Mouse (Mus musculus) lung, postnatal 4 days (tissue): Measurements from ENCODE around the gene Gk2.
A peak's percentile ranks its signal among the peaks of the same experiment; 100 is the strongest.

Experiments used
- DNase-seq, 2 experiments: peaks; one replicate each; pipeline ENCODE4 v3.0.0; 2021

The Gk2 gene

GRCm38 (mm10) chr5:97456816-97457215 lies at the start of gene Gk2:
Gene Gk2, minus strand, starts transcription at chr5:97457021.
- no peak for DNase-seq

DNA sequence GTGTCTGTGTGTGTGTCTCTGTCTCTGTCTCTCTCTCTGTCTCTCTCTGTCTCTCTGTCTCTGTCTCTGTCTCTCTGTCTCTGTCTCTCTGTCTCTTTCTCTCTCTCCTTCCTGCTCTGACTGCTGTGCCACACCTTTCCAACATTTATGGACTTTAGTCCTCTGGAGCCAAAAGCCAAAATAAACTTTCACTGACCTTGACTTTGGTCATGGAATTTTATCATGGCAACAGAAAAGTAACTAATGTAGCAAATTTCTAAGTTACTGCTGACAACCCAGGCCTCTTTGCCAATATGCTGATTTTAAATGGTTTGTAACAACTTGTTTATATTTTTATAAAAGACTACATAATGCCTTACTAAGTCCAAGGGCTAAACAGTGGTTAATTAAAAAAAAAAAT lies 41.2 kb upstream of the Gk2 start:
- DNase-seq, result no peak

GRCm38 (mm10) chr5:97495488-97496092 lies 38.8 kb upstream of the Gk2 start:
- no peak for DNase-seq

DNA sequence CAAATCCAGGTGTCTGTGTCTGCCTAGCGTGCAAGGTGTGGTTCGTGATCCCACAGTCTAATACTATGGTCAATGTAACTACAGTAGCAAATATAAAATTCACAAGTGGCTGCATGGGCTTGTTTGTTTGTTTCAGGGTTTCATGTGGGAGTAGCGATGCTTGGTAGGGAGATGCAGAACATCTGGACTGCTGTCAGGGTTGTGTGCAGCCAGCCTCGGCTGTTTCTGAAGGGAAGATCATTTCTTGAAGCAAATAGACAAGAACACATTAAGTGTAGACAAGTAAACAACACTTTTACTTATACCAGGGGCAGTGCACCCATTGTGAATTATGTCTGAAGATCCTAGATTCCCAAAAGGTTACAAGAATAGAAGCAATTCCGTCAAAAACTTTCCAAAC lies 36.6 kb upstream of the Gk2 start:
- DNase-seq, result peak in 1 of 2 experiments; percentile 23

DNA sequence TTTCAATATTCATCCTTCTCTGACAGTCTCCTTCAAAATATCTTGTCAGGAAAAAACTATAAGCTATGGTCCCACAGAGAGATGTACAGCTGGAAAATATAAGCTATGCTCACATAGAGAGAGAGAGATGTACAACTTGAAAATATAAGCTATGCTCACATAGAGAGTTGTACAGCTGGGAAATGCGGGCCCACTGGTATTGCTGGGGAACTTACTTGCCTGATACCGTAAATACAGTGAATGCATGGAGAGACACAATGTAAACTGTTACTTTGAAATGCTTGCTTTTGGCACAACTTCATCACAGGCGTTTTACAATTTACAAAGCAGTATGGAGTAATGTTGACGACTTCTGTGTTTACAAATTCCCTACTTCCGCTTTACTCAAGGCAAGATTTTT lies 29.3 kb upstream of the Gk2 start:
- no peak for DNase-seq

DNA sequence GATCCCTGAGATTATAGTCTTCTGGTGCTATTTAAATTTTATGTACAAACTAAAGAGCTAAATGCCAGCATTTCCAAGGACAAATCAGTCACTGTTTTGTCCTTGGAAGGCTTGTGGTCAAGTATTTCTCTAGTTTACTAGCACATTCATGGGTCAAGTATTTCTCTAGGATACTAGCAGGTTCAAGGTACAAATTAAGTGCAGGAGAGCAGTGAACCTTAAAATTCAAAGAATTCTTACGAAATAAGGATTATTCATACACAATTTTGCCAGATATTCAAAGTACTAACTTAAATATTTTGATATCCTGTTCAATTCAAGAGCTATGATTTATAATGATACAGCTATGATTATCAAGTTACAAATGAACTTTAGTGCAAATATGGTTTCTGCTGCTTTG lies 23.2 kb upstream of the Gk2 start:
- no peak for DNase-seq

DNA sequence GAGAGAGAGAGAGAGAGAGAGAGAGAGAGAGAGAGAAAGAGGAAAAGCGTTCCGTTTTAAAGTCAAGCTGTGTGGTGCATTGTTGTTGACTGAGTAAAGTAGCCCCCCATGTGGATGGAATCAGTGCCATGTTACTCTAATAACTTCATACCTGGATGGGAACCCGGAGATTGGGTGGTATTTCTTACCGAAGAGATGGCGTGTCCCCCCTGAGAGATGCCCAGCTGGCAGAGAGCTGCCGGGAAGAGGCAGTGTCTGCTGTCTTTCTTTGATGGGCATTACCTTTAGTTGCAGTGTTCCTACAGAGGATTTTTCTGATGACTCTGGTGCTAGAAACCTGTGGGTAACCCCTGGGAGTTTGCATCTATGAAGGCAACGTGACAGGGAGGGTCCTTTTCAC lies 10.4 kb upstream of the Gk2 start:
- DNase-seq, result no peak

DNA sequence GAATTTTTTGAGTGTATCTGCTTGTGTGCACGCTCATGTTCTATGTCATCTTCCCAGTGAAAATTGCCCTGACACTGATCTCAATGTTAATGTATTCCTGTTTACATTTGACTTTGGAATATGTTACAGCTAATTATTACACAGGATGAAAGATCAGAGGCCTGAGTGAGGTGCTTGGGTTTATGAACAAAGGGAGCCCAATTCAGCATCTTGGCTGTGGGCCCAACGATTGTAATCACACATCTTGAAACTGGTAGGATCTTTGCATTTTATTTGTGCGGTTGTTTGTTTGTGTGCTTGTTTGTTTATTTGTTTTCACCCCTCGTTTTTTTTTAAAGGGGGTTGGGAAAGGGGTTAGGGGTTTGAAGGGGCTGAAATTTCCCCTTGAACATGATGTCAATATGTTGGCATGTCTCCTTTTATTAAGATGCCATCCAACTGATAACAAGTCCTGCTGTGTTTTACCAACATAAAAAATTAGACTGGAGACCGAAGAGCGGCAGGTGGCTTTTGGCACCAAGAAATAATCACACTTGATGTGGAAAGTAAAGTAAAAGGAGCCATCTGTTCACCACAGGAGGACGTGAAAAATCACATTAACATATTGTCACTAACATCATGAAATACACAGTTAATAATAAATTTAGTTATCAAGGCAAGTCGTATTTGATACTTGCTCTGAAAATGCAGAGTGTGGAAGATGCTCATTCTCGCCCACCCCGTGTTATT lies 9.8 kb upstream of the Gk2 start:
- DNase-seq, result peak in 1 of 2 experiments; percentile 6

- no peak for DNase-seq
These were observed 9.1 kb upstream of the Gk2 start for GRCm38 (mm10) chr5:97465956-97466355.

DNA sequence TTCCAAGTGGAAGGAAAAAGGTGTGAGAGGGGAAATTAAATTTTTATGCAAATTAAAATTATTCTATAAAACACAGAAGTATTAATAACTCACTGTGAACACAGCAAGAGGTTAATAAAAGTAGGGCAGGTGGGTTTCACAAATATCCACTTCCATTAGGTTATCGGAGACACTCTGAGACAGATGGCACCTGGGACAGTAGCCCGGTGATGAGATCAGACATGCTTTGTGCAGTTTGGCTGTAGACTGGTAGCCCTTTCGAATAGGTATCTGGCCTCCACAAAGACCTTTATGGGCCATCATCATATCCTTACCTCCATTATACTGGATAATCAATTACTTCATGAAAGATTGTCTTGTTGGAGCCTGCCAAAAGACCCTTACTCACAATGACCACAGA lies 6.0 kb upstream of the Gk2 start:
- DNase-seq, result no peak

- DNase-seq, result no peak
These were observed 5.4 kb downstream of the Gk2 start for GRCm38 (mm10) chr5:97451451-97451850.

- no peak for DNase-seq
These were observed 12.6 kb downstream of the Gk2 start for GRCm38 (mm10) chr5:97444191-97444590.

- DNase-seq, result no peak
These were observed 24.3 kb downstream of the Gk2 start for GRCm38 (mm10) chr5:97432512-97432911.

DNA sequence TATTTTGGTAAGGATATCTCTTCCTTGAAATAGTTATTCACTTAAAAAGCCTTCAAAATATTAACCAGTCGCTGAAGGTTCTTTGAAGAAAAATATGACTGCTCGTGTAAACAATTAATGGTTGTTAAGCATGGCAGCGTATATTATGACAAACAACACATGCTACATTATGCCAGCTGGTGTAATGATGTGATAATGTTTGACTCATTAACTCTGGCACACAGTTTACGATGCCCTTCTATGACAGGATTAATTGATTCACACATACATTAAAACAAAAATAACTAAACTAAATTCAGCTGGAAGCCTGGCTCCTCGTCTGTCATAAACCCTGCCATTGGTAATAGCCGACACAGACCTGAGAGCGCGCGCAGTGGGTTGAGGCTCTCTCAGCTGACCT lies 26.8 kb downstream of the Gk2 start:
- no peak for DNase-seq

DNA sequence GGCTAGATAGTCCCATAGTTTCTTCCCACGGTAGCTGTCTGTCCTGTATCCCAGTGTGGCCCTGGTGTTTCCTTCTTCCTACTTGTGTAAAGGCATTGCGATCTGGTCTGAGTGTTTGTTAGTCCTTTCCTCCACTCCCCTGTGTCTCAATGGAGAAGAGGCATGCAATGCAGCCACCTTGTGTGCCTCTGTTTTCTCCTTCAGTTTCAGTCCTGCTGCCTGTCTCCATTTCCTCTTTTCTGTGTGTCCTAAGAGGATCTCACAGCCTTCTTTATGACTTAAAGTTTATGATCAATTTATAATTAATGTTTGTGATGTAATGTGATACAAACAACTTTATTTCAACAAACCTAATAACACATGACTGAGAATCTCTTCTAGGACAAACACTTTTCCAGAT lies 35.2 kb downstream of the Gk2 start:
- no peak for DNase-seq

DNA sequence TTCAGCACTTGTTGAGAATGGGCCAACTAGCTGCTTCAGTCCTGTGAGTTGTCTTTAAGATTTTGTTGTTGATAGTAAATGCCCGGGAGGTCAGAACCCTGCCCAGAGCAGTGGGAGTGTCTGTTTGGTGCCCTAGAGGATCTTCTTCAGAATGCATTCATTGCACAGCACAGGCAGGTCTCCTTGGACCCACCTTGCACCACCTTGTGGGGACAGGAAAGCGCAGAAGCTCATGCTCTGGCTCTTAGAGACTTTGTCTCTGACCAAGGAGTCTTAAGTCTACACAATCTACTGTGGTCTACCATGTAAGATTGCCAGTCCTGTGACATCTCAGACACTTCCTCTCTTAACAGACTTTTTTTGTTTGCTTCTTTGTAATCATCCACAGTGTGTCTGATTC lies 39.6 kb downstream of the Gk2 start:
- no peak for DNase-seq

- DNase-seq, result no peak
These were observed 41.0 kb downstream of the Gk2 start for GRCm38 (mm10) chr5:97415837-97416236.

GRCm38 (mm10) chr5:97413716-97414115 lies 43.1 kb downstream of the Gk2 start:
- no peak for DNase-seq

DNA sequence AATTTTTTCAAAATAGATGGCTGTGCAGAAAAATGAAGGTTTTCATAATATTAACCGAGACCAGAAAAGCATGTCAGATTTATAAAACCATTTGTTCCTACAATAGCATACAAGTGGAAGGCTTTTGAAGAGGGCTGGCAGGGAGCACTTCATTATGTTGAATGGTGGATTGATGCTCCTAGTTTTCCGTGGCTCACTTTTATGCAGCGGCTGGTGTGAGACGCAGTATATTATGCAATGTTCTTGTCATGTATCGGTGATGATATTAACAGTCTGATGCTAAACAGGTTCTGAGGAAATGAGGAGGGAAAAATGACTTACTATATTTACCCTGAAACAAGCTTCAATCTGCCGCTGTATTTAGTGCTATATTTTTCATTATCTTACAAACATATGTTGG lies 46.6 kb downstream of the Gk2 start:
- no peak for DNase-seq

DNA sequence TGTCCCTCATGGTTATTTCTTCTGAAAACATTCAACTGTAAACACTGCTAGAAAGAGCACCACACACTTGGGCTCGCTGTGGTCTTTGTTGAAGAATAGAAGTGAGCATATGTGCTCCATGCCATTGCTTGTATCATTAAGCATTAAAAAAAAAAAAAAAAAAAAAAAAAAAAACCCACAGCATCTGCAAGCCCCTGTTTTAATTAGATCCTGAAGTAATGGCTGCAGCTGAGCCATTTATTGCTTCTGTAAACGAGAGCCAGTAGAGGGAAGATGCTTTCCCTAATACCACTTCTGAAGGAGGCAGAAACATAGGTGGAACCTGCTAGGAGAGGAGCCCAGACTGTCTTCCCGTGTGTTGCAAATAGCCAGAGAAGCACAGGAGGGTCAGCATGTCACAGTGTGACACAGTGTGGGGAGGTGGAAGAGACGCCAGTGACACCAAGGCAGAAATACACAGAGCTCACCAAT lies 47.6 kb downstream of the Gk2 start:
- DNase-seq, result no peak
